Mouse (Mus musculus) heart, postnatal 14 days (tissue): ENCODE data around the gene Baz1a. TPM values are rescaled to one million over a fixed set of nuclear protein-coding genes. Genes with fewer than 3 reads are reported as not detected.
"Not testable (repeated sequence)": the region's sequence is repeated elsewhere in the genome, so short reads cannot be mapped to it uniquely, and the experiment has no call there.

Experiments
- DNase-seq, 2 experiments: peaks; one replicate each; pipeline ENCODE4 v3.0.0; 2021 to 2022
- intact Hi-C: fragments of 180-260 bp; cut with DNase I; formaldehyde crosslinking; loops from one replicate; pipeline ENCODE4 v1.15.1; 2025
- total RNA-seq, 2 experiments: library from RNA; stranded (reverse); gene quantifications; 2 replicates each; pipeline ENCODE4 v1.2.3; 2021

Gene Baz1a
- total RNA-seq, 2 experiments from 2014 or later = 9.9 to 10.4 TPM

GRCm38 (mm10) chr12:55015428-55015827 is 1.3 kb upstream of the Baz1a start:
- DNase-seq = no peak
- intact Hi-C loops = no loop called here

- intact Hi-C loops = no loop called here
- no peak for DNase-seq
These were observed 1.1 kb downstream of the Baz1a start for GRCm38 (mm10) chr12:55013031-55013430.

GRCm38 (mm10) chr12:55007361-55008008 is 6.7 kb downstream of the Baz1a start:
- intact Hi-C loops = no loop called here

GRCm38 (mm10) chr12:55006071-55006470 is 8.1 kb downstream of the Baz1a start:
- DNase-seq = no peak
- intact Hi-C loops = no loop called here

More at GRCm38 (mm10) chr12:55007361-55008008, 6.7 kb downstream of the Baz1a start:
- no peak for DNase-seq

- DNase-seq = no peak
- intact Hi-C loops = no loop called here
These were observed 9.8 kb downstream of the Baz1a start for GRCm38 (mm10) chr12:55004396-55004795.

- no peak for DNase-seq
These were observed 10.3 kb downstream of the Baz1a start for GRCm38 (mm10) chr12:55003843-55004242.

GRCm38 (mm10) chr12:55002532-55002931 is 11.6 kb downstream of the Baz1a start:
- DNase-seq, intact Hi-C loops: not testable (repeated sequence)

More at GRCm38 (mm10) chr12:55003843-55004242, 10.3 kb downstream of the Baz1a start:
- intact Hi-C loops = no loop called here

GRCm38 (mm10) chr12:54999016-54999690 is 15.0 kb downstream of the Baz1a start:
- peak; percentile 21 to 31 for DNase-seq
- intact Hi-C loops = no loop called here

GRCm38 (mm10) chr12:54998411-54998810 is 15.7 kb downstream of the Baz1a start:
- DNase-seq = no peak
- intact Hi-C loops = no loop called here

- no peak for DNase-seq
- intact Hi-C loops = no loop called here
These were observed 17.1 kb downstream of the Baz1a start for GRCm38 (mm10) chr12:54996979-54997474.

- intact Hi-C loops = no loop called here
- DNase-seq = no peak
These were observed 18.2 kb downstream of the Baz1a start for GRCm38 (mm10) chr12:54995965-54996364.

- intact Hi-C loops = no loop called here
- DNase-seq = no peak
These were observed 19.7 kb downstream of the Baz1a start for GRCm38 (mm10) chr12:54994418-54994817.

GRCm38 (mm10) chr12:54994068-54994386 is 20.1 kb downstream of the Baz1a start:
- DNase-seq = no peak
- intact Hi-C loops = no loop called here

- intact Hi-C loops = no loop called here
- no peak for DNase-seq
These were observed 20.7 kb downstream of the Baz1a start for GRCm38 (mm10) chr12:54993246-54994067.

- no peak for DNase-seq
- intact Hi-C loops = no loop called here
These were observed 21.3 kb downstream of the Baz1a start for GRCm38 (mm10) chr12:54992814-54993213.

GRCm38 (mm10) chr12:54988323-54988850 is 25.8 kb downstream of the Baz1a start:
- intact Hi-C loops = loop anchor here (10.0 kb wide), 1 partner anchor 154 kb away; no protein-coding TSS in a partner anchor
- no peak for DNase-seq

- intact Hi-C loops = loop anchor here (10.0 kb wide), 1 partner anchor 152 kb away; no protein-coding TSS in a partner anchor
- DNase-seq = no peak
These were observed 27.0 kb downstream of the Baz1a start for GRCm38 (mm10) chr12:54987156-54987555.

- intact Hi-C loops = loop anchor here (10.0 kb wide), 1 partner anchor 151 kb away; no protein-coding TSS in a partner anchor
- peak; percentile 64 to 75 for DNase-seq
These were observed 28.0 kb downstream of the Baz1a start, which contains the start of gene Gm20403 for GRCm38 (mm10) chr12:54986052-54986717. Gm20403 (minus strand) TSS chr12:54986529.

GRCm38 (mm10) chr12:54985257-54986051 is 28.7 kb downstream of the Baz1a start:
- intact Hi-C loops = loop anchor here (10.0 kb wide), 1 partner anchor 151 kb away; no protein-coding TSS in a partner anchor
- peak; percentile 62 to 72 for DNase-seq
